Mouse (Mus musculus) cerebellum, adult 11 months (tissue): ENCODE data around the gene Nav3.

ENCODE experiments used
- DNase-seq: peaks from one replicate; pipeline ENCODE4 v3.0.0; 2022

The Nav3 gene

DNA sequence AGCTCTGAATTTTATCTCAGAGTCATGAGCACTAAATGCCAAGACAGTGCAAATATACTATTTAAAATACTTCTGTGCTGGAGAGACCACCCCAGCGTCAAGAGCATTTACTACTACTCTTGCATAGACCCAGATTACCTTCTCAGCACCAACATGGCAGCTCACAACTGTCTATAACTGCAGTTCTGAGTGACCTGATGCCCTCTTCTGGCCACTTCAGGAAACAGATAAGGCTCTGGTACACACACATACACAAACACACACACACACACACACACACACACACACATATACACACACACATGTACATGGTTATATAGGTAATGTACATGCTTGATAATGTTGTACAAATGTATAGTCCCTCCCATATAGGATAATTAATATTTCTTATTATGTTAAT lies 551.2 kb downstream of the Nav3 start:
- DNase-seq = no peak

GRCm38 (mm10) chr10:109903701-109904555 lies 552.1 kb downstream of the Nav3 start:
- no peak for DNase-seq

DNA sequence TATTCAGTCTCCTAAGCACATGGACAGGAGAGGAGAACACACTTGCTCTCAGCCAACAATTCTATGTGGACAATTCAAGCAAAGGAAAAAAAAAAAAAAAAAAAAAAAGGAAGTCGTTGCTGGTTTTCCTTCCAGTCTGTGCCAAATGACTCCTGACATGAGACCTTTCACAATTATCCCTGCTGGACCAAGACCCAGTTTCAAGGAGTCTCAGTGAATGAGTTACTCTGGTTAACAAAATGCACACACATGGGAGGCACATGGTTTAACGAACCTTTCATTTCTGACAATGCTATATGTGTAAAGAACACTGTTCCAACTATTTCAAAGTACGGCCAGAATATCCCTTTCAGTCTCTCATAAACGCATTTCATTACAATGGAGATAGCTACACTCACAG lies 552.8 kb downstream of the Nav3 start:
- no peak for DNase-seq

- DNase-seq = no peak
Measured at GRCm38 (mm10) chr10:109889171-109889475, 566.9 kb downstream of the Nav3 start.

DNA sequence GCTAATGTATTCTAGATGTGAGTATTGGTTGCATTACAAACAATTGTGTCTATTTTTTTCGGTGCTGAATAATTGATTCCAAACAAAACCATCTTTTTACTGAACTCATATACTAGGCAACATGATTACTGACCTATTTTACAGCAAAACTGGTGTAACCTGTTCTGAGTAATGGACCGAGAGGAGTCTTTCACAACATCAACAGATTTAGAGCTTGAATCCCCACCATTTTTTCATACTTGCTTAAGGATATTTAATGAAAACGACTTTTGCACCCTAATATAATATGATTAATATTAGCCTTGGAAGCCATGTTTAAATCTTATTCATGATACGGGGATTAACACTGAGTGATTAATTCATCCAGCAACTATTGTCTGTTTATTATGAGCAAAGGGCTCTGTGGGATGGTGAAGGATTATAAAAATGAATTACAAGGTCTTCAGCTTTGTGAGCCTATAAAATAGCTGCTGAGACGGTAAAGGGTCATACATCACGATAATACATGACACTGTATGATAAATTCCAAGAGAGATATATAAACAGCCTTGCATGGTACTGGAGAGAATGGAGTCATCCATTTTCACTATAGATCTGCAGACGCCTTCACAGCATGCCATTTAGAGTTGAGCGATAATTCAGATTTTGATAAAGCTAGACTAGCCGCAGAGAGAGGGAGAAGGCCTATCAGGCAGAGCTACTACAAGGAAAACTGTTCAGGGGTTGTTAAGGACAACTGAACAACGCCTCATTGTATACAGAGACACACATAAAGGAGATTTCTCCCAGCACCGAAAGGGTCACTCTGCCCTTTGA lies 567.4 kb downstream of the Nav3 start:
- no peak for DNase-seq

GRCm38 (mm10) chr10:109887160-109887559 lies 568.8 kb downstream of the Nav3 start:
- no peak for DNase-seq

- DNase-seq = no peak
Measured at GRCm38 (mm10) chr10:109876107-109876506, 579.9 kb downstream of the Nav3 start.

- no peak for DNase-seq
Measured at GRCm38 (mm10) chr10:109875312-109875830, 580.6 kb downstream of the Nav3 start.

DNA sequence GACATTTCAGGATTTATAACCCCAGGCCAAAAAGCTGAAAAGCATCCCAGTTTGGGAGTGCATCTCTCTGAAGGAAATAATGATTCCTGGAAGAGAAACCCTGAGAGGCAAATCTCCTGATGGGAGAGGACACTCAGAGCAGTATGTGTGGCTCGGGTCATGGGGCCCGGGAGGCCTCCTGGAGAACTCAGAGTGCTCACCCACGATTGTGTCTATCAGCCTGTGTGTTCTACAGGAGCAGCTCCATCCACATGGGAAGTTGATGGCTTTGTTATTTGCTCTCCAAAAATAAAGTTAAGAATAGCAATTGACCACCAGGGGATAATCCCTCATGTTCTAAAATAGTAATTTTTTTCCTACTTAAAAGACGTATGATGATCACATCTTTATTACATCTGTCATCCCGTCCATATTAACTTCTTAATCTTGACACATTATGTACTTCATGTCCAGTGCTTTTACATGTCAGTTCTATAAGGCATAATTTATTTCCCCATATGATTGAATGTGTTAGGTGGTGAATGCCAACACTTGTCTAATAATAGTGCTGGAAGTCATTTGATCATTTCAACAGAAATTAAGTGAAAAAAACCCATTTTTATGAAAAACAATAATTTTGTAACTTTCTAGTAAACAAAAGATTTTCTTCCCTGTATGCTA lies 581.2 kb downstream of the Nav3 start:
- no peak for DNase-seq

DNA sequence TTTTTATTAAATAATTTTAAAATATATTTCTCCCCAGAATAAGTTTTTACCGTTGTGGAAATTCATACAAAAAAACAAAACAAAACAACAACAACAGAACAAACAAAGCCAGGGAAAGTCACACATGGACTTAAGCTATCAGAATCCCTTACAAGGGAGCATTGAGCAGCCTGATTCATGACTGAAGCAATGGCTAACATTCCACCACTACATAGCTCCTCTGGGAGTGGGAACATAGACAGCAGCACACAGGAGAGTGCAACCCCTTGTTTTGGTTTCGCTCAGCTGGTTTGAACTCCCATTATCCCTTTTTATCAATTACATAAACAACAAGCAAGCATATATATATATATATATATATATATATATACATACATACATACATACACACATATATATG lies 589.9 kb downstream of the Nav3 start:
- DNase-seq = no peak

DNA sequence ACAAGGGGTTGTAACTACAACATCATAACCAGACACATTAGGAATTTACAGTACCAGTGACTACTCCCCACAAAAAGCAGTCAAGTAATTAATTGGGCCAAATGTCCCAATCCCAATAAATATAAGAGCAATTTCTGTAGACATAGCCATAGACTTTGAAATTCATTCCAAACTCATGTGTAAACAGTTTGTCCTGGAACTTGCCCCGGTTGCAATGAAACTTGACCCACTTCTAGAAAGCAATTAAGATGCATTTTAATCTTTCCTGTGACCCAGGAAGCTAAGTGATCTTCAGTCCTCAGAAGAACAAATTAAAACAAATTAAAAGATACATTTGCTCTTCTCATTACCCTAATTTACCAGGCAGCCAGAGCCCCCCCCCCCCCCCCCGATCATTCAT lies 590.6 kb downstream of the Nav3 start:
- DNase-seq = no peak

GRCm38 (mm10) chr10:109864708-109865107 lies 591.3 kb downstream of the Nav3 start:
- DNase-seq = peak; percentile 20

DNA sequence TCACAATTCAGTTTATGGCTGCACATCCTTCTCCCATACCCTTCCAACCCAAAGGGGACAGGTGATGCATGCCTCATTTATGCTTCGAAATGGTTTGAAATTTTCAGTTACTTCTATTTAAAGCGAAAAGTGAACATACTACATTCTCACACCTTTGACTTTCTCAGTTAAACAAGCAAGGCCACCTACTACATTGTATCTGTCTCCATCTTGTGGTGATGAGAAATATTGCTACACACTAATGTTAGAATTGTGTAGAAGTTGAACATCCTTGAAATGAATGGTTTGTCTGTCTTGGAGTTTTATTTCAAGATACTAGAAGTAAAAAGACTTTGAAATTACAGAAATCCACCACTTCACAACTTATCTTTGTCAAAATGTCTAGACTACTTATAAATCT lies 594.7 kb downstream of the Nav3 start:
- no peak for DNase-seq

- DNase-seq = no peak
Measured at GRCm38 (mm10) chr10:109858568-109858967, 597.4 kb downstream of the Nav3 start.

DNA sequence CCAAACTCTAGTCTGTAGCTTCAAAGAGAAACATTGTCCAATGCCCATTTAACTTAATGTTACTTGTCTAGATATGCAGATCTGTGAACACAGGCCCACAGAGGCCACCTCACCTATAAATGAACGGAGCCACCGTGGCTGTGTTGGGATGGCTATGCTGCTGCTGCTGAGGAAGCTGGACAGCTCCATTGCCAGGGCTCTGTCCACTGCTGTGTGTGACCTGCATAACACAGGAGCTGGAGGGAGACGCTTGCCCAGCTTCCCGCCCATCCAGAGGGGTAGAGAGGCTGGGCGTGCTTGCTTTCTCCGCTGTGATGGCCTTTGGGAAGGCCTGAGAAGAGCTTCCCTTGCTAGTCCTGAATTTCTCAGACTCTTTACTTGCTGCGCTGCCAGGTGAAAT lies 603.6 kb downstream of the Nav3 start:
- no peak for DNase-seq

GRCm38 (mm10) chr10:109847631-109848030 lies 608.4 kb downstream of the Nav3 start:
- no peak for DNase-seq

GRCm38 (mm10) chr10:109843661-109844060 lies 612.3 kb downstream of the Nav3 start:
- no peak for DNase-seq

DNA sequence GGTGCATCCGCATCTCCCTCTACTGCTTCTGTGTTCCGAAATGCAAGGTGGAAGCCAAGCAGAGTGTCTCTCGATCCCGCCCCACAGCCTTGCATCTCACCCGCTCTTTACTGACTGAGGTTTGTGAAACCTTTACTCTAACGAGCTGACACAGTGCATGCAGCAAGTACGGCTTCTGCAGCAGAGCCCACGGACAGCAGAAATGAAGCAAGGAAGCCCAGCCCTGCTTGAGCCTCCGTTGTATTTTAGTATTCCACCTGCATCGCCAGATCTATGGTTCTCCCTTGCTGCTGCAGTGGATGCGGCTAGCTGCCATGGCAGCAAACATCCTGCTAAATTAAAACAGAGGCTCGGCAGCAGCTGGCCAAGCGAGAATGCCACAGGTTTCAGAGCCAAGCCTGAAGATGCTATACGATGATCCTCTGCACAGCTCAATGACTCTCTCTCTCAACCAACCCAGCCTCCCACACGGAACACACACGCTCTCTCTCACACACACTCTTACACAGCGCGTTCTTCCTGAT lies 623.2 kb downstream of the Nav3 start:
- peak; percentile 12 for DNase-seq

DNA sequence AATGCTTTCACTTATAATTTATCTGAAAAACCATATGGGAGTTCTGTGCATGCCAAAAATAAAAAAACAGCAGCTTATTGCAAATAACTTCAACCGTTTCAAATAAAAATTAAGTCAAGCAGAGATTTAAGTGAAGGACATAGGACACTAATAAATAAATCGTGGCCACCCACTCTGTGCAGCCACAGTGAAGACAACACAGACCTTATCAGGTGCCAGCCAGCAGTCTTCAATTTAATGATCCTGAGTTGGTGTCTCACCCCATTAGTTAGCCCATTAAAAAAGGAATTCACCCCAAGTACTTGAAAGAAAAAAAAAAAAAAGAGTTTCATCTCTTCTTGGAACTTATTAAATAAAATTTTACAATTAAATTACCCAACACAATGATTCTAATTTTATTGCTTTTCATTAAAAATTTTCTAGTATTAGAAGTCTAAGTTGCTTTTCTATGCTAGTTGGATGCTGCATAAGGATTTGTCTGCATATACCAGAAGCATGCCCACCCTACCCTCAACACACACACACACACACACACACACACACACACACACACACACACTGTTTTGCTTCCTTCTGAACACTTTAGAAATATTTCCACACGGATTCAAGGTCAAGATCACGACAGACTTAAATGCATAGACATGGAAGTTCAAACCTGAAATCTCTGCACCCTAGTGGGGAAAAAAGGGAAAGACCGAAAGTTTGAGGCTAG lies 649.1 kb downstream of the Nav3 start:
- DNase-seq = no peak

DNA sequence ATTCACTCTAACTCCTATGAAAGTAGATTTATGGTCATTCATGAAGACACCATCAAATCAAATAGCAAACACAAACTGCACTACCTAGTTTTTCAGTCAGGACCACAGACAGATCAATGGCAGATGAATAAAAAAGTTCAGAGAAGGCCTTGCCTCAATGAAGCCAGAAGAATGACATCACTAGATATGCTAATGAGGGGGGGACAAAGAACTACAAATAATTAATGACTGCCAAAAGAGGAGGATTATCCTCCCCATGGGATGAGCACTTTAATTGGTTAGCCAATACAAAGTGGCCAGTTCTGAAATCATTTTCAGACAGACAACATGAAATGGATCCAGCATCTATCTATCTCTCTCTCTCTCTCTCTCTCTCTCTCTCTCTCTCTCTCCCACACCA lies 652.6 kb downstream of the Nav3 start:
- DNase-seq = no peak

GRCm38 (mm10) chr10:109802236-109802635 lies 653.8 kb downstream of the Nav3 start:
- no peak for DNase-seq

DNA sequence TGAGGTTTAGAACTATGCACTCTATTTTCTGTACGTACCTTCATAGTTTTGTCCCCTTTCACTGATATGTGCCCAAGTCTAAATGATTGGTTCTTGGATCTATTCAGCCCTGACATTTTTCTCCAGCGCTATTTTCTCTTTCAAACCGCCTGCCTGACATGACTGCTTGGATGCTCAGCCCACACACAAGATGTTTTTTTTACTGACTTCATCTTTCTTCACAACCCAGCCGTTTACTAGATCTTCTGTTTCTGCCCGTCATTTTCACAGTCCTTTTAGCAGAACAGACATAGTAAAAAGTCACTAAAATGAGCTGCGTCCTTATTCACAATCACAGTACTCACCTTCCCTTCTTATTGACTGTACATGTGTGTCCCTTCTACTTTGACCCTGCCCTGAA lies 656.8 kb downstream of the Nav3 start:
- DNase-seq = no peak

- DNase-seq = no peak
Measured at GRCm38 (mm10) chr10:109796981-109797380, 659.0 kb downstream of the Nav3 start.
